Mouse (Mus musculus) ES-E14 (cell line): ENCODE data around the gene Itgb3. TPM values are rescaled to one million over a fixed set of nuclear protein-coding genes. Genes with fewer than 3 reads are reported as not detected.

Experiments used
- DNase-seq: peaks from one replicate; pipeline ENCODE4 v3.0.0-alpha.2; 2013; ENCODE audit warnings: low read depth, low spot score
- H3K27ac ChIP-seq: 2 replicates; pipeline ENCODE4 v1.5.1; 2012; ENCODE audit warnings: low read depth, mild to moderate bottlenecking, low read length, moderate library complexity, mixed read lengths; ENCODE audit not compliant: poor library complexity, insufficient read depth, severe bottlenecking
- H3K36me3 ChIP-seq: 2 replicates; pipeline ENCODE4 v1.6.1; 2012; ENCODE audit warnings: mild to moderate bottlenecking, low read length, moderate library complexity, mixed read lengths; ENCODE audit not compliant: control insufficient read depth, poor library complexity, insufficient read depth, severe bottlenecking
- H3K4me1 ChIP-seq, 2 experiments: fragments of 150-350 bp in 1 of 2; sonication (generic) in 1 of 2; 2 replicates each; pipeline ENCODE4 v1.6.1; 2012; ENCODE audit warnings: low read length in 2 of 2, mild to moderate bottlenecking in 1 of 2, mixed read lengths in 1 of 2; ENCODE audit not compliant: control insufficient read depth in 2 of 2, insufficient read depth in 2 of 2, poor library complexity in 1 of 2
- H3K4me3 ChIP-seq, 2 experiments: fragments of 150-350 bp in 1 of 2; sonication (generic) in 1 of 2; 2 replicates each; pipeline ENCODE4 v1.5.1; 2012; ENCODE audit warnings: low read length in 2 of 2, low read depth in 1 of 2, mild to moderate bottlenecking in 1 of 2, mixed read lengths in 1 of 2; ENCODE audit not compliant: insufficient read depth in 1 of 2, poor library complexity in 1 of 2, severe bottlenecking in 1 of 2
- H3K9ac ChIP-seq: 2 replicates; pipeline ENCODE4 v1.6.1; 2012; ENCODE audit warnings: low read depth, mild to moderate bottlenecking, low read length, mixed read lengths; ENCODE audit not compliant: poor library complexity, insufficient read depth, severe bottlenecking
- H3K9me3 ChIP-seq: fragments of 150-350 bp; sonication (generic); 2 replicates; pipeline ENCODE4 v1.6.1; 2012; ENCODE audit warnings: low read depth, mild to moderate bottlenecking, low read length; ENCODE audit not compliant: control insufficient read depth, insufficient read depth
- CHD2 ChIP-seq: IDR thresholded peaks from 2 replicates; pipeline ENCODE4 v1.6.1; 2014; ENCODE audit warnings: mild to moderate bottlenecking, low read depth, low read length, inconsistent platforms
- HCFC1 ChIP-seq: IDR thresholded peaks from 2 replicates; pipeline ENCODE4 v1.6.1; 2012; ENCODE audit warnings: low read length, inconsistent platforms, borderline replicate concordance; ENCODE audit not compliant: insufficient read depth
- MAFK ChIP-seq: IDR thresholded peaks from 2 replicates; pipeline ENCODE4 v1.6.1; 2014; ENCODE audit warnings: mild to moderate bottlenecking, low read depth, low read length, inconsistent platforms; ENCODE audit not compliant: insufficient read depth
- ZC3H11A ChIP-seq: IDR thresholded peaks from 2 replicates; pipeline ENCODE4 v1.6.1; 2012; ENCODE audit warnings: low read depth, mild to moderate bottlenecking, inconsistent platforms, low read length, borderline replicate concordance
- ZNF384 ChIP-seq: IDR thresholded peaks from 2 replicates; pipeline ENCODE4 v1.6.1; 2012; ENCODE audit warnings: low read depth, low read length, inconsistent platforms
- in situ Hi-C, 2 experiments: fragments of 600-800 bp; cut with MboI; formaldehyde crosslinking; loops; one replicate each; pipeline ENCODE4 v1.15.1; 2025; ENCODE audit warnings: low sequenced_read_pairs in 2 of 2, inconsistent platforms in 1 of 2; ENCODE audit not compliant: unreplicated experiment in 2 of 2
- total RNA-seq: library from RNA; depleted of rRNA; stranded (reverse); fragments of 300-350 nt; gene quantifications from 2 replicates; pipeline ENCODE4 v1.2.3, GENCODE M21; 2012

Itgb3 gene
- total RNA-seq, 1 experiment: 7.7 TPM

DNA sequence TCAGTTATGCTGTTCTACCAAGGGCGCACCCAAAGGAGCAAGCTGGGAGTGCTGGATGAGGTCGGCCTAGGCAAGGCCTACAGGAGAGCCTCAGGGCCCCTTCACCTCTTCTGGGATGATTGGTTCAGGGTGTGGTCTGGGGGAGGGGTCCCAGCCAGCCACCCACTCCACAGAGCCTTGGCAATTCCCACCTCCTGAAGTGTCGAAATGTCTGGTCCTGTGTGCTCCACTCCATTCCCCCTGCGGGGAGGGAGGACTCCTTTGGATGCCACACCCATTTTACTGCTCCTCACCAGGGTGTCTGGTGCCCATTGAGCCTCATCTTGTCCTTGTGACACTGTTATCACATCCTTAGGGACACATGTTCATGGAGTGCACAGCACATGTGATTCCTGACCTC, 38.4 kb downstream of the Itgb3 start:
- Histone ChIP-seq H3K36me3 (no peaks in the 10 kb centered on the region), H3K27ac (no peak overlapping the region), H3K9me3 (no peaks in the 10 kb centered on the region), H3K9ac (no peak overlapping the region), H3K4me1 (peaks cover 2 to 4% of the 10 kb centered on the region in 2 experiments; a peak in 1 of 4 replicates), H3K4me3 (no peak overlapping the region)
- in situ Hi-C loops: no loop called here
- no peak for DNase-seq
- TF ChIP-seq ZNF384 (no peak), HCFC1 (no peak), ZC3H11A (no peak), CHD2 (no peak), MAFK (no peak)

- Histone ChIP-seq H3K4me3 (no peak overlapping the region), H3K4me1 (peaks cover 2 to 4% of the 10 kb centered on the region in 2 experiments; a peak in 1 of 4 replicates), H3K36me3 (no peaks in the 10 kb centered on the region), H3K9me3 (no peaks in the 10 kb centered on the region), H3K27ac (no peak overlapping the region), H3K9ac (no peak overlapping the region)
- no peak for DNase-seq
- TF ChIP-seq HCFC1 (no peak), ZC3H11A (no peak), MAFK (no peak), CHD2 (no peak), ZNF384 (no peak)
- in situ Hi-C loops: no loop called here
Observed at GRCm38 (mm10) chr11:104646611-104647010, 38.8 kb downstream of the Itgb3 start.

DNA sequence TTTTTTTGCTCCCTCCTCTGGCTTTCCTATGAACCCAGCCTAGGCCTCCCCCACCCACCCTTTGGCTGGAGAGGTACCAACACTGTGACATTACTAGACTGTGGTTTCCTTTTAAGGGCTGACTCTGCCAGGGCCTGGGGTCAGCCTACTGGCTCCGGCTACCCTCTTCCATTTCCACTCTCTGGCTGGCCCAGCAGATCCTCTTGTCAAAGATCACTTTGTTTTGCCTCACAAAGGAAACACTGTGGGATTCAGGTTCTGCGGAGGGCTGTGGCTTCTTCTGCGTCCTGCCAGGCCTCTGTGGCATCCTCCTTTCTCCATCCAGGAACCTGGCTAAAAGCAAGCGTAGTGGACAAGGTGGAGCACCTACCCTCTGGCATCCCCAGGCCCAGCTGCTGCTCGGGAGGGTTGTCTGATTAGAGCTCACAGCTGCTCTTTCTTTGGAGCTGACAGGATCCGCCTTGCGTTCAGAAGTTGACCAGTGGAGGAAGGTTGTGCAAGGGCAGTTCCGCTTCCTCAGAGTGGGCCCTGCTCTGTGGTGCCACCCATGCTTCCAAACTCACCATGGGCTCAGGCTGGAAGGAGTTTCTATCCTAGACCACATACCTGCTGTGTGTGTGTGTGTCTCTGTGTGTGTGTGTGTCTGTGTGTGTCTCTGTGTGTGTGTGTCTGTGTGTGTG, 39.5 kb downstream of the Itgb3 start:
- no peak overlapping the region for H3K4me3 ChIP-seq

DNA sequence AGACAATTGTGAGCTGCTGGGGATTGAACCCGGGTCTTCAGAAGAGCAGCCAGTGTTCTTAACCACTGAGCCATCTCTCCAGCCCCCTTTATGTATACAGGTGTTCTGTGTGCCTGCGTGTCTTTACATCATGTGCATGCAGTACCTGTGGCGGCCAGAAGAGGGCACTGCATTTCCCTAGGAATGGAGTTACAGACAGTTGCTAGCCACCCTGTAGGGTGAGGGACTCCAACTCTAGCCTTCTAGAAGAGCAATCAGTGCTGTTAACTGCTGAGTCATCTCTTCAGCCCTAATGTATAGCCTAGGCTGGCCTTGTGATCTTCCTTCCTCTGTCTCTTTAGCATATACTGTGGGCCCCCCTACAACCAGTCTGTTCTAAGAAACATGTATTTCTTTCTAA, 40.8 kb downstream of the Itgb3 start:
- peaks cover 0 to 4% of the 10 kb centered on the region in 2 experiments; a peak in 1 of 4 replicates for H3K4me1 ChIP-seq
- H3K4me3 ChIP-seq: no peak overlapping the region
- in situ Hi-C loops: no loop called here
- no peak overlapping the region for H3K27ac ChIP-seq
- DNase-seq: peak; percentile 83
- no peaks in the 10 kb centered on the region for H3K36me3 ChIP-seq
- TF ChIP-seq MAFK (peak; percentile 89), HCFC1 (no peak)
- H3K9ac ChIP-seq: no peak overlapping the region
- no peaks in the 10 kb centered on the region for H3K9me3 ChIP-seq

More for the DNA sequence above, 39.5 kb downstream of the Itgb3 start:
- in situ Hi-C loops: no loop called here
- H3K4me1 ChIP-seq: peaks cover 2 to 4% of the 10 kb centered on the region in 2 experiments; a peak in 1 of 4 replicates
- TF ChIP-seq MAFK: no peak
- TF ChIP-seq ZC3H11A: no peak
- no peak for TF ChIP-seq ZNF384
- TF ChIP-seq CHD2: no peak
- TF ChIP-seq HCFC1: no peak
- no peak for DNase-seq
- no peak overlapping the region for H3K9ac ChIP-seq
- H3K36me3 ChIP-seq: no peaks in the 10 kb centered on the region
- no peaks in the 10 kb centered on the region for H3K9me3 ChIP-seq
- H3K27ac ChIP-seq: no peak overlapping the region
